Mouse (Mus musculus) cortical plate, adult 2 months (tissue): ENCODE data around the gene Sass6.

Experiments
- CTCF ChIP-seq: fragments of 200-500 bp; IDR thresholded peaks from 2 replicates; pipeline ENCODE4 v1.5.1; 2011; ENCODE audit warnings: mild to moderate bottlenecking, control low read depth, low read length; ENCODE audit not compliant: insufficient read depth; ENCODE audit errors: extremely low read depth
- POLR2A ChIP-seq: fragments of 200-500 bp; IDR thresholded peaks from 2 replicates; pipeline ENCODE4 v1.6.1; 2011; ENCODE audit warnings: mild to moderate bottlenecking, low read length, control low read depth; ENCODE audit not compliant: insufficient read depth; ENCODE audit errors: extremely low read depth

DNA sequence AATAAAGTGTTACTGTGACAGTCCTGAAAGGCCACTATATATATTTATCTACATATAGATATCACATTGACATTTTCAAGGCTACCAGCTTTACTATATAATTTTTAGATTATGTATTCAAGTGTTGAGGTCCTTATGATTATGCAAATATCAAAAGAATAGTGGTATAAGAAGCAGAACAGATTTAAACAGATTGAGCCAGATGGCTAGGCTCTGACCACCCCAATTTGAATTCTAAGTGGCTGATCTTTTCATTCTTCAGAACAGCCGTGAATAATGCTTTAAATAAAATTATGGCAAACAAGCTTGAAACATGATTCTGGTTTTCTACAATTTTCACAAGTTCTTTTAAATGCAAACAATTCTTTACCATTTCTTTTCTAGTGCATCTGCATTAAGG lies 36.7 kb downstream of the Sass6 start:
- no peak for TF ChIP-seq POLR2A
- no peak for TF ChIP-seq CTCF
